Mouse (Mus musculus) liver, adult 2 months (tissue): ENCODE results near the gene Gm5901.

ENCODE experiments used
- CTCF ChIP-seq: fragments of 200-500 bp; IDR thresholded peaks from 2 replicates; pipeline ENCODE4 v1.5.1; 2011; ENCODE audit warnings: low read depth, low read length, control low read depth
- POLR2A ChIP-seq: fragments of 200-500 bp; IDR thresholded peaks from 2 replicates; pipeline ENCODE4 v1.6.1; 2011; ENCODE audit warnings: low read length, control low read depth; ENCODE audit not compliant: insufficient read depth; ENCODE audit errors: extremely low read depth

DNA sequence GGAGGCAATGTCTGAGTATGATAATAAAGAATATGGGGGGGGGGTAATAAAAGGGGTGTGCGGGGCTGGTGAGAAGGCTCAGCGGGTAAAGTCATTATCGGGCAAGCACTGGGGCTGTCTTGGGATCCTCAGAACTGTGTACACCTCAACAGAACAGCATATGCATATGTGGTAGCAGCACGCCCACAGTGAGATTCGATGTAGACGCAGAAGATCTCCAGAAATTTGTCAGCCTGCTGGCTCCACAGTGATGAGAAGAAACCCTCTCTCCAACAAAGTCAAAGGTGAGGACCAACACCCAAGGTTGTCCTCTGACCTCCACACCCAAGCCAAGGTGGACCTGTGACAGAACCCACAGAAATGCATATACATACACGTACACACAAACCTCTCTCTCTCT, 41.7 kb downstream of the Gm5901 start:
- no peak for TF ChIP-seq CTCF
- TF ChIP-seq POLR2A = no peak
